10 mouse cellular contexts compared by ENCODE assay signal in the genomic region with DNA sequence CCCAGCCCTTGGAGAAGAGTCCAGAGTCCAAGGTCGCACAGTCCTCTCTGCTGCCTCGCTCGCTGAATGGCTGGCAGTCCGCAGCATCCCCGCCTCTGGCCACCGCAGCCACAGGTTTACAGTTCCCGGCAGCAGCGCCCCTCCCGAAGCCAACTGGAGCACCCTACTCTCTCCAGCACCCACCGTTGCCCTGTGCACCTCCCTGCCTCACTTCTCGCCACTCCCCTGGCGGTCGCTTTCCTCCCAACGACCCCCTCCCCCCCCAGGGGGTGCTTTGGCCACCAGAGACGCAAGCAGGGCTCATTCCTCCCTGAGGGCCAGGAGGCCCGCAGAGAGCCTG. TPM values are rescaled to one million over a fixed set of nuclear protein-coding genes. Genes with fewer than 3 reads are reported as not detected.
DNase-seq lines count a peak whose midpoint lies in the region; ATAC-seq and TF ChIP-seq lines count a peak whose summit lies in the region.
"Had no signal": no experiment of that assay in that cellular context is flagged by ENCODE, and none has a peak within 500 bp of the region (broad histone marks: within the 10 kb centered on the region; RNA-seq: fewer than 3 reads in every experiment).

A gene (plus strand): TSS at position 301 of the 340 bp plus-strand sequence.

- ATAC-seq in heart, embryonic 11.5 days (replicated peaks; ENCODE audit: insufficient number of reproducible peaks, low FRiP score, low TSS enrichment), result no peak
- ATAC-seq in hindbrain, embryonic 11.5 days (ENCODE audit: low FRiP score), result no peak; the same call in none of the 2 replicates
- no peak; the same call in 1 of the 2 replicates for ATAC-seq in liver, embryonic 12.5 days

- no peaks in the 10 kb centered on the region for H3K36me3 ChIP-seq in heart, embryonic 11.5 days (ENCODE audit: control insufficient read depth, insufficient read depth, low read length)
- no peaks in the 10 kb centered on the region for H3K36me3 ChIP-seq in ES-E14 (ENCODE audit: control insufficient read depth, insufficient read depth, low read length, poor library complexity, severe bottlenecking)
- H3K36me3 ChIP-seq in hindbrain, embryonic 11.5 days (ENCODE audit: control insufficient read depth, insufficient read depth, low read length), result no peaks in the 10 kb centered on the region
- H3K36me3 ChIP-seq in liver, embryonic 12.5 days, result no peaks in the 10 kb centered on the region

- in situ Hi-C loops in ES-E14 (cut with MboI; ENCODE audit: low sequenced_read_pairs in 2 of 2, unreplicated experiment in 2 of 2), result loop anchor here in 1 of 2 experiments (25.0 kb wide), 1 partner anchor 289 kb away; no protein-coding TSS in a partner anchor

- H3K27ac ChIP-seq in heart, embryonic 11.5 days (ENCODE audit: low read depth, low read length), result no peak within 1 kb of the TSS
- H3K27ac ChIP-seq in ES-E14 (ENCODE audit: insufficient read depth, low read depth, low read length, poor library complexity, severe bottlenecking), result no peak within 1 kb of the TSS
- H3K27ac ChIP-seq in hindbrain, embryonic 11.5 days (ENCODE audit: low read depth, low read length), result no peak within 1 kb of the TSS
- no peak within 1 kb of the TSS for H3K27ac ChIP-seq in liver, embryonic 12.5 days

- H3K4me3 ChIP-seq in heart, embryonic 11.5 days (ENCODE audit: low read depth, low read length), result peak within 1 kb of the TSS; percentile 34
- peak within 1 kb of the TSS; percentile 19 to 46 for H3K4me3 ChIP-seq in ES-E14 (ENCODE audit: insufficient read depth in 1 of 2, low read depth in 1 of 2, low read length in 2 of 2, poor library complexity in 1 of 2, severe bottlenecking in 1 of 2)
- peak within 1 kb of the TSS; percentile 39 for H3K4me3 ChIP-seq in hindbrain, embryonic 11.5 days (ENCODE audit: low read depth, low read length)
- H3K4me3 ChIP-seq in liver, embryonic 12.5 days, result peak within 1 kb of the TSS; percentile 13
- H3K4me3 ChIP-seq: erythroblast, embryonic 14.5 days had no signal

- no peak for DNase-seq in heart, postnatal 36 days
- DNase-seq in ES-E14 (ENCODE audit: low read depth, low spot score), result no peak
- DNase-seq in hindbrain, embryonic 11.5 days (ENCODE audit: low spot score), result no peak
- DNase-seq in right cerebral cortex, adult 18-20 months, result no peak
- no peak for DNase-seq in thymus, postnatal 10 days (ENCODE audit: low spot score in 2 of 2)
- DNase-seq in cerebellum, adult 18-20 months, result no peak

- H3K9me3 ChIP-seq in heart, embryonic 11.5 days (replicated peaks; ENCODE audit: control insufficient read depth, low read length), result no peaks in the 10 kb centered on the region
- no peaks in the 10 kb centered on the region for H3K9me3 ChIP-seq in ES-E14 (ENCODE audit: control insufficient read depth, insufficient read depth, low read depth, low read length)
- no peaks in the 10 kb centered on the region for H3K9me3 ChIP-seq in hindbrain, embryonic 11.5 days (ENCODE audit: control insufficient read depth, low read length)
- H3K9me3 ChIP-seq in liver, embryonic 12.5 days (replicated peaks), result no peaks in the 10 kb centered on the region

- H3K4me1 ChIP-seq in heart, embryonic 11.5 days (ENCODE audit: control insufficient read depth, insufficient read depth, low read length), result peaks cover 14% of the 10 kb centered on the region; the same call in 1 of the 2 replicates
- H3K4me1 ChIP-seq in ES-E14 (ENCODE audit: control insufficient read depth in 2 of 2, insufficient read depth in 2 of 2, low read length in 2 of 2, poor library complexity in 1 of 2), result peaks cover 0 to 4% of the 10 kb centered on the region in 2 experiments; a peak in 1 of 4 replicates
- peaks cover 4% of the 10 kb centered on the region for H3K4me1 ChIP-seq in hindbrain, embryonic 11.5 days (replicated peaks; ENCODE audit: control insufficient read depth, insufficient read depth, low read length)
- peaks cover 8% of the 10 kb centered on the region for H3K4me1 ChIP-seq in liver, embryonic 12.5 days

- H3K4me2 ChIP-seq in heart, embryonic 11.5 days, result peak within 1 kb of the TSS; percentile 61
- peak within 1 kb of the TSS; percentile 85 for H3K4me2 ChIP-seq in hindbrain, embryonic 11.5 days (replicated peaks; ENCODE audit: low read depth, low read length)
- H3K4me2 ChIP-seq in liver, embryonic 12.5 days, result peak within 1 kb of the TSS; percentile 37

- H3K9ac ChIP-seq in heart, embryonic 11.5 days (ENCODE audit: low read depth, low read length), result no peak within 1 kb of the TSS
- H3K9ac ChIP-seq in ES-E14 (ENCODE audit: insufficient read depth, low read depth, low read length, poor library complexity, severe bottlenecking), result no peak within 1 kb of the TSS
- peak within 1 kb of the TSS; percentile 53; the same call in 1 of the 2 replicates for H3K9ac ChIP-seq in hindbrain, embryonic 11.5 days (ENCODE audit: low read depth, low read length)
- no peak within 1 kb of the TSS for H3K9ac ChIP-seq in liver, embryonic 12.5 days

- WGBS in heart, embryonic 11.5 days (ENCODE audit: insufficient replicate concordance), result 3% methylated on average over 16 of the region's 16 CpGs
- WGBS in hindbrain, embryonic 11.5 days, result under 1% methylated on average over 16 of the region's 16 CpGs
- WGBS in liver, embryonic 12.5 days (ENCODE audit: insufficient replicate concordance), result 6% methylated on average over 16 of the region's 16 CpGs

- peaks cover 59% of the 10 kb centered on the region for H3K27me3 ChIP-seq in heart, embryonic 11.5 days (ENCODE audit: control insufficient read depth, insufficient read depth, low read length)
- peaks cover 48% of the 10 kb centered on the region for H3K27me3 ChIP-seq in hindbrain, embryonic 11.5 days (ENCODE audit: control insufficient read depth, insufficient read depth, low read length)
- H3K27me3 ChIP-seq in liver, embryonic 12.5 days (replicated peaks), result peaks cover 63% of the 10 kb centered on the region
- H3K27me3 ChIP-seq: CH12.LX had no signal

- intact Hi-C loops in heart, postnatal 36 days (cut with DNase I), result no loop called here

TF ChIP-seq in ES-E14, 5 proteins besides CTCF, POLR2A, EP300 and RAD21:
- no peak for TF ChIP-seq HCFC1 (IDR thresholded peaks at IDR 0.05; ENCODE audit: borderline replicate concordance, insufficient read depth, low read length)
- no peak for TF ChIP-seq ZNF384 (IDR thresholded peaks at IDR 0.05; ENCODE audit: low read depth, low read length)
- TF ChIP-seq CHD2 (IDR thresholded peaks at IDR 0.05; ENCODE audit: low read depth, low read length), result no peak
TF ChIP-seq in ES-E14: peak in this region for 0.

RNA-seq across cellular contexts. Expression of the gene that starts here (rescaled TPM):
- 0.21 TPM in 1 of 2 replicates, not detected in the other for polyA plus RNA-seq in heart, embryonic 11.5 days (2014; fragmentation: Nextera tagmentation; extraction: Ambion mirVana)
- not detected for total RNA-seq in heart, postnatal 36 days (2021)
- not detected in 2 replicates for total RNA-seq in ES-E14 (2012; rRNA removed)
- 10.1 and 12.8 TPM in 2 replicates for polyA plus RNA-seq in hindbrain, embryonic 11.5 days (2014; fragmentation: Nextera tagmentation; extraction: Ambion mirVana)
- polyA plus RNA-seq in liver, embryonic 12.5 days (2016; fragmentation: Nextera tagmentation; extraction: Ambion mirVana), result not detected in 2 replicates
- total RNA-seq: CH12.LX had no signal
- polyA plus RNA-seq: erythroblast, embryonic 14.5 days had no signal
